Mouse (Mus musculus) urinary bladder, postnatal 36 days (tissue): ENCODE data around the gene Olfr982.
A peak's percentile ranks its signal among the peaks of the same experiment; 100 is the strongest.

Experiments used
- DNase-seq, 2 experiments: peaks; one replicate each; pipeline ENCODE4 v3.0.0; 2022; ENCODE audit warnings: low spot score in 2 of 2, mixed read lengths in 1 of 2

Olfr982 gene

DNA sequence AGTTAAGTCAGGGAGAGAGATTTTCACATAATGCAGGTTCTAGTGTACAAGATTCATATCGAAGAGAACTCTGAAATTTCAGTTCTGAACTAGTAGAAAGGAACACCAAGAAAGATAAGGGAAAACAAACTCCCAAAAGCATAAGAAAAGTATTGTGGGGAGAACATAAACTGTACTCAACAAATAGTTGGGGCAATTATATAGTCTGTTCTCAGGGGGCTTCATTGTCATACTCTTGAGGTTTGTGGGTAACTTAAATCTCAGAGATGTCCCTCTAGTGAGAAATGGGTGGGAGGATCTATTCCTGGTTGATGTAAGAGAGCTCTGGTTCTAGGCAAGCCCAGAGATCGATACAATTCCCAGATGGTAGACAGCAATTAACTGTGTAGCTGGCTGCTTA is at the start of gene Olfr982:
Gene Olfr982 (plus strand): TSS at position 301 of the 400 bp plus-strand sequence.
- no peak for DNase-seq

DNA sequence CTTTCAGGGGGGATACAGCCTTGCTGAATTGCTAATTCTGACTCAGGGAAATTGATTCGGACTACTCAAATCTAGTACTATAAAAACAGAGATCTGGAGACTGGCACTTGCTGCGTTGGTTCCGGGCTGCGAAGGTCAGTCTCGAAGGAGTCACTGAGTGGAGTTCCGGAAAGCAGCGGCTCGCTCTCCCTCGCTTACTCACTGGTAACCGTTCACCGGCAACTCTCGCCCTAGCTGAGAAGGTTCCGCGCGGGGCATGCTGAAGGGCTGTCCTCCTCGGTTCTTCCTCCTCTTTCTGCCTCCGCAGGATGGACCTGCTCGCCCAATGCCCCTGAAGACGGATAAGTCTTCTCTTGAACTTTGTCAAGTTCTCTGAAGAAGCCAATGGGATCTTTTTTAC is 23.5 kb upstream of the Olfr982 start:
- no peak for DNase-seq

GRCm38 (mm10) chr9:40093495-40093894 is 19.9 kb downstream of the Olfr982 start, which contains the start of gene Olfr983:
Gene Olfr983, minus strand, starts transcription at chr9:40093595.
- DNase-seq, result no peak

- no peak for DNase-seq
These were observed 21.1 kb downstream of the Olfr982 start for GRCm38 (mm10) chr9:40094769-40095168.

GRCm38 (mm10) chr9:40114106-40114505 is 40.5 kb downstream of the Olfr982 start, which contains the start of gene Olfr984:
Gene Olfr984, minus strand, starts transcription at chr9:40114206.
- no peak for DNase-seq

GRCm38 (mm10) chr9:40116645-40117286 is 43.1 kb downstream of the Olfr982 start:
- DNase-seq, result peak; percentile 26 to 67

DNA sequence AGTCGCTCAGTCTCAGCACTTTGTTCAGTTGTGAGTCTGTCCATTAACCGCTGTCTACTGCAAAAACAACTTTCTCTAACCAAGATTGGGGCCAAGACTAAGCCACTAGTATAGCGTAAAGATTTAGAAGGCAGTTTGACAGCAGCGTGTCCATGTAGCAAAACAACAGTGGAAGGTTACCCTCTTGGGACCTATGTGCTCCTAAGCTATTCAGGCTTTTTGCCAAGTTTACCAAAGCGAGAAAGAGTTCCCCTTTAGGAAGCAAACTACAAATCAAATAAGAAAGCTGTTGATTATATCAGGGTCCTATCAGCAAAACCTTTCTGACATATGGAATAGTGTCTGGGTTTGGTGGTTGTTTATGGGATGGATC is 43.6 kb downstream of the Olfr982 start:
- no peak for DNase-seq
